Mouse (Mus musculus): ENCODE data around the gene Gm28845.

GRCm38 (mm10) chr1:65075607-65076006, 43.8 kb downstream of the Gm28845 start:
- no peak for TF ChIP-seq CTCF (IDR thresholded peaks at IDR 0.05; ENCODE audit: low read depth, low read length)
- no peak for TF ChIP-seq EP300 (IDR thresholded peaks at IDR 0.05; ENCODE audit: insufficient read depth, low read depth, low read length)
- no peak for TF ChIP-seq POLR2A (IDR thresholded peaks at IDR 0.05; ENCODE audit: insufficient read depth, low read length)
